In genomic region chr13:47480159-47480558, GRCm38 (mm10) we compare ENCODE assay signal across 22 mouse cellular contexts.
DNase-seq lines count a peak whose midpoint lies in the region; ATAC-seq and TF ChIP-seq lines count a peak whose summit lies in the region.
"Had no signal": no experiment of that assay in that cellular context is flagged by ENCODE, and none has a peak within 500 bp of the region (broad histone marks: within the 10 kb centered on the region; RNA-seq: fewer than 3 reads in every experiment).

No protein-coding gene starts in this region.

- H3K27ac ChIP-seq in stomach, embryonic 16.5 days (ENCODE audit: low read length), result no peak overlapping the region
- H3K27ac ChIP-seq in stomach, postnatal 0 days (replicated peaks), result no peak overlapping the region
- no peak overlapping the region for H3K27ac ChIP-seq in midbrain, embryonic 10.5 days (replicated peaks)
- H3K27ac ChIP-seq: embryonic facial prominence, embryonic 15.5 days; forebrain, embryonic 10.5 days; forebrain, embryonic 15.5 days; heart, adult 2 months; heart, embryonic 13.5 days; hindbrain, embryonic 12.5 days had no signal

- no peaks in the 10 kb centered on the region for H3K4me1 ChIP-seq in stomach, embryonic 16.5 days (ENCODE audit: control insufficient read depth, insufficient read depth, low read length)
- no peaks in the 10 kb centered on the region for H3K4me1 ChIP-seq in stomach, postnatal 0 days (replicated peaks; ENCODE audit: control insufficient read depth, insufficient read depth)
- peaks cover 10% of the 10 kb centered on the region for H3K4me1 ChIP-seq in midbrain, embryonic 10.5 days
- H3K4me1 ChIP-seq: embryonic facial prominence, embryonic 15.5 days; forebrain, embryonic 15.5 days; heart, embryonic 13.5 days; hindbrain, embryonic 12.5 days had no signal

- no peak overlapping the region for H3K4me3 ChIP-seq in stomach, embryonic 16.5 days (replicated peaks; ENCODE audit: low read length)
- H3K4me3 ChIP-seq in stomach, postnatal 0 days (ENCODE audit: low read depth, low read length), result no peak overlapping the region
- no peak overlapping the region for H3K4me3 ChIP-seq in midbrain, embryonic 10.5 days
- H3K4me3 ChIP-seq: embryonic facial prominence, embryonic 15.5 days; erythroblast, embryonic 14.5 days; forebrain, embryonic 10.5 days; forebrain, embryonic 15.5 days; heart, adult 2 months; heart, embryonic 13.5 days; hindbrain, embryonic 12.5 days had no signal

- peak overlapping the region; percentile 19; the same call in 1 of the 2 replicates for H3K4me2 ChIP-seq in stomach, embryonic 16.5 days (ENCODE audit: low read depth, low read length)
- H3K4me2 ChIP-seq in stomach, postnatal 0 days (replicated peaks; ENCODE audit: low read depth), result no peak overlapping the region
- H3K4me2 ChIP-seq: embryonic facial prominence, embryonic 15.5 days; forebrain, embryonic 15.5 days; heart, embryonic 13.5 days; hindbrain, embryonic 12.5 days had no signal

- no peaks in the 10 kb centered on the region for H3K27me3 ChIP-seq in stomach, embryonic 16.5 days (ENCODE audit: control insufficient read depth, insufficient read depth, low read length)
- no peaks in the 10 kb centered on the region for H3K27me3 ChIP-seq in stomach, postnatal 0 days (ENCODE audit: control insufficient read depth, insufficient read depth, low read length)
- no peaks in the 10 kb centered on the region for H3K27me3 ChIP-seq in midbrain, embryonic 10.5 days (ENCODE audit: low read depth, poor library complexity, severe bottlenecking)
- H3K27me3 ChIP-seq: CH12.LX; embryonic facial prominence, embryonic 15.5 days; forebrain, embryonic 15.5 days; heart, embryonic 13.5 days; hindbrain, embryonic 12.5 days had no signal

- no peaks in the 10 kb centered on the region for H3K36me3 ChIP-seq in stomach, embryonic 16.5 days (ENCODE audit: control insufficient read depth, insufficient read depth, low read length)
- no peaks in the 10 kb centered on the region for H3K36me3 ChIP-seq in stomach, postnatal 0 days (ENCODE audit: control insufficient read depth, insufficient read depth, low read length)
- H3K36me3 ChIP-seq in midbrain, embryonic 10.5 days, result no peaks in the 10 kb centered on the region
- H3K36me3 ChIP-seq: embryonic facial prominence, embryonic 15.5 days; forebrain, embryonic 10.5 days; forebrain, embryonic 15.5 days; heart, embryonic 13.5 days; hindbrain, embryonic 12.5 days had no signal

- TF ChIP-seq EP300 in stomach, postnatal 0 days (optimal IDR thresholded peaks at IDR 0.05), result no peak

- no peak for TF ChIP-seq CTCF in stomach, postnatal 0 days (IDR thresholded peaks at IDR 0.05; ENCODE audit: low read depth)

- no peak for ATAC-seq in stomach, embryonic 16.5 days (ENCODE audit: insufficient read depth, low FRiP score)
- no peak for ATAC-seq in stomach, postnatal 0 days (ENCODE audit: low FRiP score, low TSS enrichment)
- ATAC-seq: forebrain, embryonic 15.5 days; hindbrain, embryonic 16.5 days had no signal

- DNase-seq in stomach, postnatal 0 days (ENCODE audit: low spot score), result no peak
- peak; percentile 32 for DNase-seq in ZHBTc4 (ENCODE audit: low read depth, low spot score)
- peak; percentile 2 for DNase-seq in lung, postnatal 25 days (ENCODE audit: low spot score)
- no peak for DNase-seq in midbrain, embryonic 10.5 days (ENCODE audit: low spot score)
- DNase-seq in heart, adult 9 months (ENCODE audit: low spot score in 2 of 2), result no peak
- DNase-seq in embryo, embryonic 11 days, result no peak
- DNase-seq: adrenal gland, adult 2 months; adrenal gland, postnatal 36 days; cerebellum, adult 2 months; cerebellum, postnatal 10 days; gastrocnemius, postnatal 10 days; heart, adult 2 months; heart, postnatal 36 days had no signal

- no peaks in the 10 kb centered on the region for H3K9me3 ChIP-seq in stomach, embryonic 16.5 days (replicated peaks; ENCODE audit: control insufficient read depth, low read length)
- H3K9me3 ChIP-seq in stomach, postnatal 0 days (ENCODE audit: control insufficient read depth, low read length), result no peaks in the 10 kb centered on the region
- no peaks in the 10 kb centered on the region for H3K9me3 ChIP-seq in midbrain, embryonic 10.5 days (replicated peaks)
- H3K9me3 ChIP-seq: embryonic facial prominence, embryonic 15.5 days; forebrain, embryonic 10.5 days; forebrain, embryonic 15.5 days; heart, embryonic 13.5 days; hindbrain, embryonic 12.5 days had no signal

- no peak overlapping the region for H3K9ac ChIP-seq in stomach, embryonic 16.5 days (ENCODE audit: low read length)
- H3K9ac ChIP-seq in stomach, postnatal 0 days (ENCODE audit: low read length), result no peak overlapping the region
- H3K9ac ChIP-seq: embryonic facial prominence, embryonic 15.5 days; forebrain, embryonic 15.5 days; heart, embryonic 13.5 days; hindbrain, embryonic 12.5 days had no signal

- WGBS in stomach, embryonic 16.5 days, result 54% methylated on average over 10 of the region's 10 CpGs
- WGBS in stomach, postnatal 0 days, result 54% methylated on average over 10 of the region's 10 CpGs
- 79% methylated on average over 10 of the region's 10 CpGs for WGBS in midbrain, embryonic 10.5 days

Comparison
In these comparisons a context has a peak if more than half of its experiments do, and no peak if none do; other contexts are left out.
1. DNase-seq: peak in ZHBTc4 (single experiment) and lung, postnatal 25 days (single experiment); none in stomach, postnatal 0 days (single experiment), midbrain, embryonic 10.5 days (single experiment), heart, adult 9 months (0 of 2) and embryo, embryonic 11 days (single experiment).